Mouse (Mus musculus) T-helper 2 cell (primary cell): ENCODE results near the gene Gm7075.
"Not testable (repeated sequence)": the region's sequence is repeated elsewhere in the genome, so short reads cannot be mapped to it uniquely, and the experiment has no call there.

Experiments used
- in situ Hi-C: fragments of 300-600 bp; cut with MboI, MseI; formaldehyde crosslinking; loops from one replicate; pipeline ENCODE4 v1.15.1; 2025; ENCODE audit warnings: high pct_unique_total_duplicates

Gene Gm7075

DNA sequence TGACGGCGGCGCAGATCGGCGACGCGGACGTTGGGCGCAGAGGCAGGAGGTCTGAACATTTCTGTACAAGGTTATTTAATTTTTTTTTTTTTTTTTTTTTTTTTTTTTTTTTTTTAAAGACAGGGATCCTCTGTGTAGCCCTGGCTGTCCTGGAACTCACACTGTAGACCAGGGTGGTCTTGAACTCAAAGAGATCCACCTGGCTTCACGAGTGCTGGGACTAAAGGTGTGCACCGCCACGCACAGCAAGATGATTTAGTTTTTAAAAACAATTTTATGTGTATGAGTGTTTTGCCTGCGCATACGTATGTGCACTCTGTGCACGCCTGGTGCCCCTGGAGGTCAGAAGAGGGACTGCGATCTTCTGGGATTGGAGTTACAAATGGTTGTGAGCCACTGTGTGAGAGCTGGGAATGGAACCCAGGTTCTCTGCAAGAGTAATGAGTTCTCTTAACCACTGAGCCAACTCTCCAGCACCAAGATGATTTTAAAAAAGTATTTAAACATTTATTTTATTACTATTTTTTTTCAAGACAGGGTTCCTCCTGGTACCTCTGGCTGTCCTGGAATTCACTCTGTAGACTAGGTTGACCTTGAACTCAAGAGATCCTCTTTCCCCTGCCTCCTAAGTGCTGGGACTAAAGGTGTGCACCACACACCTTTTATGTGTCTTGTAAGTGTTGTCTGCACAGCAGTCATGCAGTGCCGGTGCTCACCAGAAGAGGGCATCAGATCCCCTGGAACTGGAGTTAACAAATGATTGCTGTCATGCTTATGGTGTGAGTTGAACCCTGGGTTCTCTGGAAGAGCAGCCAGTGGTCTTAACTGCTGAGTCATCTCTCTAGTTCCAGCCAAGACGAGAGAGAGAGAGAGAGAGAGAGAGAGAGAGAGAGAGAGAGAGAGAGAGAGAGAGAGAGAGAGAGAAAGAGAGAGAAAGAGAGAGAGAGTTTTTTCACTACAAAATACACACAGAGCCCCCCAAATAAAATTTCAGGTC is at the start of gene Gm7075:
Gm7075 (minus strand) TSS at position 51 of the 997 bp plus-strand sequence.
- in situ Hi-C loops = no loop called here

DNA sequence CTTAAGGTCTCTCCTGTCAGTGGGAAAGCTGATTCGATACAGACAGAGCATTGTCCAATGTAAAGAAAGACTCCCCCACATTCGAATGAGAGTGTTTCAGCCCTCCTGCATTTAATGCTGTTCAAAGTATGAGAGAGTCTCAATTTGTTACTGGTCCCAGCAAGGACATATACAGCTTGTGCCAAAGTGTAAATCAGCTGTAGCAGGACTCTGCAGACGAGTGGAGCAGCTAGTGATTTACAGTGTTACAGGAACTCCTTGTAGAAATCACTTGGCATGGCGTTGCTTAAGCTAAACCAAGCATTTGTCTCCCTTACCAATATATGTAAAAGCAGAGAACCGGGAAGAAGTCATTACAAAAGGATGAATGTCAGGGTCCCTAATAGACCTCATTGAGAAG is 39.3 kb upstream of the Gm7075 start:
- in situ Hi-C loops = no loop called here

DNA sequence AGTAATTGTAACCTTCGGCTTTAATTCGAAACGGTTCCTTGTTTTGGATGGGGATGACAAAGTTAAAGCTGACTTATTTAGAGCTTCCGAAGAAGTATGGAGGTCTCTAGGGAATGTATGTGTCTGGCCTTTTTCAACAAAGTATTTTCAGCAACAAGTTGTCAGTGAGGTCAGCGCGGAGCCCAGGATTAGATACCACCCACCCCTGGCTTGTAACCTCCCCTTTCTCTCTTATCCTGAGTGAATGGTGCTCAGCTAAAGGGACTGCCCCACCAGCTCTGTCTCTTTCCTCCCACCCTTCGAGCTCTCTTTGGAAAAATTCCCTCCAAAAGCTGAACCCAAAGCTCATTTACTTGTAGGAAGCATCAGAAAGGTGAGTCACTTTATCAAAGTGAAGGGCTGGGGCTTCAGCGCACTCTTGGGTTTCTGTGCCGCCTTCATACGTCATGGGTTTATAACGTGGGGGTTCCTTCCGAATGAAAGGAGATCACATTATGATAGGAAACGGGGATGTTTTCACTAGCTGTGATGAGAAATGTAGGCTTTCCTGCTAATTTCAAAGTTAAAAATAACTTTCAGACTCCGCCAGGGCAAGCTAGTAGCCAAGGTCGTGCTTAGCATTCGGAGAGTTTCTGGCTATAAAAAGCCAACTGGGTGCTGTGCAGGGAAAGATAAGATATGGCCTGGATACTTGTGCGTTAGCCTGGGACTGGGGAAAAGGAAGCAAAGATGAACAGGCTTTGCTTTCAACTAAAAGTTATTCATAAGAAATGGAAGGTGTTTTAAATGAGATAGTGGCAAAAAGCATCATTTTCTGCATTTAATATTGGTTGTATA is 35.9 kb upstream of the Gm7075 start:
- in situ Hi-C loops = no loop called here

DNA sequence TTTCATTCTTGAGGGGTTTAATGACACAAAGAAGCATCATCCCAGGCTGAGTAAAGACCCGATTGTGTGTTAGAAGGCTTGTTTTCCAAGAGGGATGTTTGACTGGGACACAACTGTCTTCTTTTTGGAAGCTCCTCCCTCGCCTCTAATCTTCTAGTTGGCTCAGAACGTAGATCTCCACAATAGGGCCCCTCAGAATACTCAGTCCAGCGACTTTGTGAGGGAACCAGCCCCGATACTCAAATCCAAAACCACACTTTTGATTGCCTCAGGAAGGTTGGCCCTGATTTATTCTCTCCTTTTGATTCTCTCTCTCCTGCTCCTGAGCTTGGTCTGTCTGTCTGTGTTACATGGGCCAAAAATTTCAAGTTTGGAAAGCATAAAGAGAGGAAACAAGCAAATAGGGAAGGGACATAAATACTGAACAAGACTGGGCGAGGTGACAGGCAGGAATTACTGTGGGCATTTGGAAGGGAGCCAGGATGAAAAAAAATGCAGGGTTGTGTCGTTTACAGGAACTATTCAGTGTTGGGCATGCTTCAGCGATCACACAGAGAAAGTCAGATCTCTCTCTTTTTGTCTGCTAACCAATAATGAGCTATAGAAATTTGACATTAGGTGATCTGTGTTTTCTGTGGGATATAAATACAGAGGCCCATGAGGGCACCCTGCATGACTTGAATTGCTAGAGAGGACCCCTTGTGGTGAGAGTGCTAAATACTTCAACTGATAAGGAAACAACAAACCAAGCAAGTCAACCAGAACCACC is 33.7 kb upstream of the Gm7075 start:
- in situ Hi-C loops = no loop called here

DNA sequence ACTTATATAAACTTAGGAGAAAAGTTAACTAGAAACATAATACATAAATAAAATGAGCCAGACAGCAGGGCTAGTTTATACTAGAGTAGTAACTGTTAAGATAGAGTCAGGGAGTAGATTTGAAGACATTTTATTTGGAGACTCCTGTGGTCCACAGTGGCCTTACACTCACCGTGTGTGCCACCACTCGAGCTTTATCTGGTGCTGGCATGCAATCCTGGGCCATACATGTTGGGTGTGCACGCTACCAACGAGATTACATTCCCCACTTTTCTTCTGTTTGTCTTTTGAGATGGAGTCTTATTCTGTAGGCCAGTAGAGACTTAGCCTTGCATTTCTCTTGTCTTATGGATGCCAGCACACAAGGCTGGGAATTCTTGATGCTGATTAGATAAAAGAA is 32.3 kb upstream of the Gm7075 start:
- in situ Hi-C loops = no loop called here

DNA sequence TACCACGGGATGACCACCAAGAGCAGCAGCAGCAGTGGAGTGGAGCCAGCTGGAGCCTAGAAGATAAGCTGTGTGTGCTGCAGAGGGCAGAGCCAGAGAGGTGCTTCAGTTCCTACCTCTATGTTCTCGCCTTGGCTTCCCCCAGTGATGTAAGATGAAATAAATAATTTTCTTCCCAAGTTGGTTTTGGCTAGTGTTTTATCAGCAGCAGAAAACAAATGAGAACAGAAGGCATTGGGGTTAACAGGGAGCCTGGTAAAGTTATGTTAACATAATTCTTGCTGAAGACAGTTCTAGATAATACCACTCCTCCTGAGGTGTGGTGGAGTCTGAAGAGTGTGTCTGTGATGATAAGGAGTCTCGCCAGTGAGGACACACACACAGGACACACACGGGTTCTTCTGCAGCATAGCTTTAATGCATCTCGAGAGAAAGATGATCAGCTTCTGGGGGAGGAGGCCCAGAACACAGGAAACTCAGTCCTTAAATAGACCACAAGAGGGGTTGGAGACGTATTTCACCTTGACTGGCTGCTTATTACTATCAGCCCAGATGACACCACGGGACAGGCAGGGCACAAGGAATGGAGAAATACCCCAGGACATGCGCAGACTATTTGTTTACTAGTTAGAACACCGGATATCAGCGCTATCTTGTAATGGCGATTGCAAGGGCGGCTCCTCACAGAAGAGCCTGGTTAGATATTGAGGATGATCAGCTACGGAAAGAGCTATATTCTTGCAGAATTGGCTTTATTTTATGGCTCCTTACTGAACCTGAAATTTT is 23.2 kb upstream of the Gm7075 start:
- in situ Hi-C loops = not testable (repeated sequence)

DNA sequence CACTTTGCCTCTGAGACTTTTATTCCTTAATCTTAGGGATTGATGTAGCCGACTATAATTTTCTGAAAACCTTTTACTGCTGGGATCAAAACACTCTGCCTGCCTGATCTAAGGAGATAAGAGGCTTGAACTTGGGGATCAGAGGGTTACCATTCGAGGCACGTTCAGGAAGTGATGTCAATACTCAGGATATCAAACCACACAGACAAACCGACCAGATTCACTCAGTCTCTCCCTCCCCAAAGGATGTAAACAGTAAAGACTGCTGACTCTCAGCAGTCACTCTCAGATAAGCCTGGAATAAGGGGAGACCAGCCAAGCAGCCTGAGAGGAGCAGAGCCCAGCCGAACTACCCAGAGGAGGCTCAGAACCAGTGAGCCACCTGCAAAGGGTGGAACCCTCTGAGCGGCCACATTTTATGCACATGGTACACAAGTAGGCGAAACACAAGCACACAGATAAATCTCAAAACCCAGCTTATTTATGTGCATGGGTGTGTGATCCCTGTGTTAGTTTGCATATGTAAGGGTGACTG is 18.2 kb upstream of the Gm7075 start:
- in situ Hi-C loops = no loop called here

DNA sequence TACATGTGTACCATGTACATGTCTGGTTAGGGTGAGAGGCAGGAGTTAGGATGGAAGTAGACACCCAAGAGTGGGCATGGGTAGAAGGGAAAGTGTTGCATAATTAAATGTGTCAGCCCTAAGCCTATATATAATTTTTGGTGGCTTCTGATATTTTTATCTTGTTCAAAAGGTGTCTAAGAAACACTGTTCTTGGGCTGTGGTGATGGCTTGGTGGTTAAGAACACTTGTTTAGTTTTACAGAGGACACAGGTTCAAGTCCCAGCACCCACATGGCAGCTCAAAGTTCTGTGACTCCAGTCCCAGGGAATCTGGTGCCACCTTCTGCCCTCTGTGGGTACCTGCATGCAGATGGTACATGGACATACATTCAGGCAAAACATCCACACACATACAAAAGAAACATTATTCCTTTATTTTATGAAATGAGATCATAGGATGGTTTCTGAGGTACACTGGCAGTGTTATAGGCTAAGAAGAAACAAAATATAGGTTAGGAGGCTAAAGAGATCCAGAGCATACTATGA is 17.2 kb upstream of the Gm7075 start:
- in situ Hi-C loops = no loop called here

DNA sequence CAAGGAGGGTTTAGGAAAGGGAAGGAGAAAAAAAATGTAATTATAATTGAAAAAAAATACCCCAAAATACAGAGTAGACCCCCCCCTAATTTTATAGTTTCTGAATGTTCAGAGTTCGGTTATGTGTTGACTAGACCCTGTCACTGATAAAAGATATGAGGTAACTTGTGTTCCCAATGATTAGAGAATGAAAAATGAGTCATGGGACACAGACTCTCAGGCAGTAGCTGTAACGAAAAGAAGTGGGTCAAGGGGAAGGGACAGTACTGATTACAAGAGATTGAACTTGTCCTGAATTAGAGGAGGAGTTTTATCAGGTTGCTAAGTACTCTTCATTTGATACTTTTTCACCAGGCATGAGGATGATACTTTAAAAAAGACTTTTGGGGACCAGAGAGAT is 11.3 kb upstream of the Gm7075 start:
- in situ Hi-C loops = no loop called here

DNA sequence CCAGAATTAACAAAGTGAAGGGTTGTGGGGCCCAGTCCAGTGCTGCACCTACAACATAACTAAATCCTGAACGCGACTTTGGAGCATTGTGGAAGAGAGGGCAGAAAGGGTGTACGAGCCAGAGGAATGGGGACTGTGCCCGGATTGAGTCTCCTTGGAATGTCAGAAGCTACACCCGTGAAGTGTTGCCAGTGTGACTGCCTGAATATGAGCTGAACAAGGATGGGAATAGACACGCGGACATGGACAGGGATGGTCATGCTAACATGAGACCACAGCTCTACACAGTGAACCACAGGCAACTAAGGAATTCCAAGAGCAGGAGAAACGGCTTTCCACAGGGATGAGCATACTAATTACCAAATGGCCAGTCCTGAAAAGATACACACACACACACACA is 10.5 kb upstream of the Gm7075 start:
- in situ Hi-C loops = no loop called here

DNA sequence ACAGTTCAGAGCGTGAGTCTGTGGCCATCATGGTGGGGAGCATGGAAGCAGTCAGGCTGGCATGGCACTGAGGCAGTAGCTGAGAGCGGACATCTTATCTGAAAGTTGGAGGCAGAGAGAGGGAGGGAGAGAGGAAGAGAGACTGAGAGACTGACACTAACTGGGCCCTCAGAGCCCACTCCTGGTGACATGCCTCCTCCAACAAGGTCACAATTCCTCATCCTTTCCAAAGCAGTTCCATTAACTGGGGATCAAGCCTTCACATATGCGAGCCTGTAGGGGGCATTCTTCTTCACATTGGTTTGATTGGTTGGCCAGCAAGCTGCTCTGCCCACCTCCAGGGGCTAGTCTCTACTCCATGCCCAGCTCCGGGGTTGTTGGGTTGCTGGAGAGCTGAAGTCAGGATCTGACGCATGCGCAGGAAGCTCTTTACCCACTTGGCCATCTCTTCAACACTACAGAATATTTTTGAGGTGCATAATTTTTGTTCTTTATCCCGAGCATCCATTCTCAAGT is 9.7 kb upstream of the Gm7075 start:
- in situ Hi-C loops = no loop called here

DNA sequence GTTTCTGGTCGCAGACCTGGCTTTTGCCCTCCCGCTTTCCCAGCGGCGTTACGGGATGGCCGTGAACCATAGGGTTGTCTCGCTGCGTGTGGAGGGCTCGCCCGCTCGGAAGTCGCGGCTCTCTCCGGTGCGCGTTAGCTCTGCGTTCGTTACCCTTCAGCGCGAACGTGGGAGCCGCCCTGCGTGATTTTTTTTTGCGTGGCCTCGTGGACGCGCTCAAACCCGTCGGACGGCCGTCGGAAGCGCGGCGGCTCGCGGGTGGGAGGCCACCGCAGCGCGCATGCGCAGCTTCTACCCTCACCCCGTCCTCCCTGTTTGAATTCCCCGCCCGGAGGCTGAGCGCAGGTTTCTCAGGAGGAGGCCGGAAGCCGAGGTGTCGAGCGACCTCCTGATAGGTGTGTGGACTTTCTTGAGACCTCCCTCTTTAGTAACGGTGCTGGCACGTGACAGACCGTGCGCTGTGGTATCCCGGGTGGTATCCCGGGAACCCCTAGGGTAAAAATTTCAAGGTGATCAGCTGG is 8.3 kb upstream of the Gm7075 start, which contains the start of gene Ctnna3:
Ctnna3 (plus strand) TSS at position 314 of the 521 bp plus-strand sequence.
- in situ Hi-C loops = no loop called here

DNA sequence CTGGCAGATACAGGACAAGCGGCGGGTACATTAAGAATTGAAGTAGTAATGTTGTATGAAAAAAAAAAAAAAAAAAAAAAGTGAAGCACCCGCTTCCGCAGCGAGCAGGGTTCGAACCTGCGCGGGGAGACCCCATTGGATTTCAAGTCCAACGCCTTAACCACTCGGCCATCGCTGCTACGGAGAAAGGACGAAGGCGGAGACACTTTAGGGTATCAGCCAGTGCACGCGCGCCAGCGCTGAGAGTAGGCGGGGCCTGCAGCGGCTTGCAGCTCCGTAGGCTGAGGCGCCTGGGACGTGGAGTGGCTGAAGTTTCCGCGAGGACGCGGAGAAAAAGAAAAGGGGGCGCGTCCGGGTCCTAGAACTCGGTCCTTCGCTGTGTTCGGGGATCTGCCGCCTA is 7.8 kb upstream of the Gm7075 start:
- in situ Hi-C loops = no loop called here

DNA sequence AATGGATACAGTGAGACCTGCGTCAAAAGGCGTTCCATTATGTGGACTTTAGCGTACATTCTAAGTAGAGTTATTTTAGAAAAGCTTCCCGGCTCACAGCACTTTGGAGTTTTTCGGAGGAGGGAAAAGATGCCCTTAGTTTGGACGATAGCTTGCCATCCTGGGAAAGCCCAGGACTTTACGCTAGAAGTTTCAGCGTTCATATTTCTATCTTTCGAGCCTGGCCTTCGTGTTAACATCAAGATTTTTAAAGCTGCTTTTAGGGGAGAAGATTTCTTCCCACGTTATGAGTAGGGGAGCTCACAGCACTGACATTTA is 7.4 kb upstream of the Gm7075 start:
- in situ Hi-C loops = no loop called here

DNA sequence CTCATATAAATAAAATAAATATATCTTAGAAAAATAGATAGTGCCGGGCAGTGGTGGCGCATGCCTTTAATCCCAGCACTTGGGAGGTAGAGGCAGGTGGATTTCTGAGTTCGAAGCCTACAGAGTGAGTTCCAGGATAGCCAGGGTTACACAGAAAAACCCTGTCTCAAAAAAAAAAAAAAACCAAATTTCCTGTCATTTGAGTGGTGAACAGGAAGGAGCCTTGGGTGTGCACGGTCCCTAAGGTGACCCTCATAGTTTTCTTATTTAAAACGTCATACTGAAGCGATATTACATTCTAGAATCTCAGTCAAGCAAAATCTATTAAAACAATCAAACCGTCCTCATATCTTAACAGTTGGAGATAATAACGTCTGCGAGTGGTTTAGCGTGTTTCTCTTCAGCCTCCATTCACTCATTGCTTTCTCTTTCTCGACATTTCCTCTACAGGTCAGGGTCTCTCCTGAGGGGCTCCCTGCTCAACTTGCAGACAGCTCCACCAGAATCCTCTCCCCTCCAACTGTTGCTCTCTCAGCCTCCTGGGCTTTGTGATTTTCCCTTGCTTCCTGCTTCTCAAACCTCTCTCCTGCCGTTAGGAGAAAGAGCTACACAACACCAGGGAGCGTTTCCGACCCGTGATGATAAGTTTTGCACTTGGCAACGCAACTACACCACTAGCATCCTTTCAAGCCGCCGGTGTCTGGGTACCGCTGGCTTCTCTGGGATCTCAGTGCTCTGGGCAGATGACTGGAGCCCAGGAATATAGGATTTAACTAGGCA is 6.8 kb upstream of the Gm7075 start:
- in situ Hi-C loops = no loop called here

DNA sequence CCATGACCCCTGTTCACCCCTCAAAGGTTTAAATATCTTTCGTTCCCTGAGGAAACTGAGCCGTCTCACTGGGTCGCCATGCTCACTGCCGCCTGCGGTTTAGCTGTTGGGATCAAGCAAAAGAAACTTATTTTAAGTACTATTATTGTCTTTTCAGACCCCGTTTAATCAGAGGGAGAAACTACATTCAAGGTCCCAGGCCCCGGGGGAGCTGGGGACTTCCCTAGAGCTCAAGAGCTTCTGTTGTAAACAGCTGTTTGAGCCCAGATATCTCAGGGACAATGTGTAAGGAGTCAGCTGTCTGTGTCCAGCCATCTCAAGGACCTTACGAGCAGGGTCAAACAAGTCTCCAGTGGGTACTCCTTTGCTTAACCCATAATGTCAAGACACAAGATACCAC is 5.6 kb upstream of the Gm7075 start:
- in situ Hi-C loops = no loop called here

DNA sequence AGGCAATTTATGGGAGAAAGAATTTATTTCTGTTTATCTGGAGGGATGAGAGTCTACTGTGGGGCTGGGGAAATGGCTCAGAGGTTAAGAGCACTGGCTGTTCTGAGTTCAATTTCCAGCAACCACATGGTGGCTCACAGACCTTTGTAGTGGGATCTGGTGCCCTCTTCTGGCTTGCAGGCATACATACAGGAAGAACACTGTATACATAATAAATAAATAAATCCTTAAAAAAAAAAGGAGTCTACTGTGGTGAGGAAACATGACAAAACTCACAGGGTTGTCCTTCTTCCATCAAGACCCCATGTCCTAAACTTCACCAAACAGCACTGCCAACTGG is 2.9 kb upstream of the Gm7075 start:
- in situ Hi-C loops = no loop called here

DNA sequence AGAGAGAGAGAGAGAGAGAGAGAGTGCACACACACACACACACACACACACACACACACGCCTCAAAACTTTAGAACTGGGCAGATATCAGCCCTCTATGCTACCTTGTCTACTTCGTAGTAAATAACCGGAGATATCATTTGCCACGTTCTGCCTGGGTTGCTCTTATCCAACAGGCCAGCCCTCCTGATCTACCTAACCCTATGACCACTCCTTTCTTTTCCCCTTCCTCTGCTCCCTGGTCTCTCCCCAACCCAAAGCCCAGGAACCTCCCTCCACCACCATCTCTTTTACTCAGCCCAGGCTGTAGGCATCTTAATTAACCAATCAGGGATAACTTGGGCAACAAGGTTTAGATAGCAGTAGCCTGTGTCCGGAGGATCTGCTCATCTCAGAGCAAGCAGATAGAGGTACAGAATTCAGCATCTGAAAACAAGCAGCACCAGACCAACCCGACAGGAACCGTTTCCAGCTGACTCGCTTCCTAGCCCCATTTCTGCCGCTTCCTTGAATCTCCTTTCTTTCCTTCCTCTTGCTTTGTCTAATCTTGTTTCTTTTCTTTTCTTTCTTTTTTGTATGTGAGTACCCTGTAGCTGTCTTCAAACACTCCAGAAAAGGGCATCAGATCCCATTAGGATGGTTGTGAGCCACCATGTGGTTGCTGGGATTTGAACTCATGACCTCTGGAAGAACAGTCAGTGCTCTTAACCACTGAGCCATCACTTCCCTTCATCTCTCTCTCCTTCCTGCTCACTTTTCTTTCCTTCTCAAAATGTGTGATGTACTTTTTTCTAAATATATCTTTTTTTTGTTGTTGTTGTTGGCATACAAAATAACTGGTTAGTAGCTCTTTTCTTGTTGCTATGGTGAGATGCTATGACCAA is 2.2 kb upstream of the Gm7075 start:
- in situ Hi-C loops = no loop called here

DNA sequence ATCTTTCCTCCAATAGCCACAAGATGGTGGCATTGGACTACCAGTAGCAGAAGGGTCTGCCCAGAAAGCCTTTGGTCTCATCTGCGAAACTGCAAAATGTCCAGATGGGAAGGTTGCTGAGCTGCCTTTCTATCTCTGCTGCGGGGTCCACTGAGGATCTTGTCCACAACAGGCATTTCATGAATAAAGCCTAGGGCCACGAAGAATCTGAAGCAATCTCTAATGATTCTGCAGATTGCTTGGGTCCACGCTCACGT is 1.1 kb upstream of the Gm7075 start:
- in situ Hi-C loops = no loop called here
